Mouse (Mus musculus) liver, embryonic 14.5 days (tissue): Measurements from ENCODE around the gene Emid1.

Experiments
- CTCF ChIP-seq: IDR thresholded peaks from 2 replicates; pipeline ENCODE4 v1.5.1; 2016; ENCODE audit warnings: antibody characterized with exemption, low read depth, control low read depth
- EP300 ChIP-seq: IDR thresholded peaks from 2 replicates; pipeline ENCODE4 v1.6.1; 2016; ENCODE audit warnings: antibody characterized with exemption, low read depth

- no peak for TF ChIP-seq CTCF
- TF ChIP-seq EP300: no peak
These were observed 38.4 kb downstream of the Emid1 start for GRCm38 (mm10) chr11:5113645-5114044.
